Comparison of ENCODE assay signal across 22 mouse cellular contexts in the genomic region with DNA sequence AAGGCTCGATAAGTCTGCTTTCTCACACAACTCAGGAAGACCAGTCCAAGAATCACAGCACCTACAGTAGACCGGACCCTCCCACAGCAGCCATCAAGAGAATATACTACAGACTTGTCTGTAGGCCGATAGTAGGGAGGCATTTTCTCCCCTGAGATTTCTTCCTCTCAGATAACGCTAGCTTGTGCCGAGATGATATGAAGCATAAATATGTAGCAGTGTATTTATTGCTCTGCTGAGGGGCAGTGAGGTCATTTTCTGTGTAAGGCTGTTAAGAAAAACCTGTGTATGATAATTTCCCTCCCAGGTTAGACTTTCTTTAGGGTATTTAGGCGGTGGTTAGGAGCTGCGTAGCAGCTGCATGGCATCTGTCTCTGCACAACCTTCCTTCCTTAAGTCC. TPM values are rescaled to one million over a fixed set of nuclear protein-coding genes. Genes with fewer than 3 reads are reported as not detected.
"Had no signal": no experiment of that assay in that cellular context is flagged by ENCODE, and none has a peak within 500 bp of the region (broad histone marks: within the 10 kb centered on the region; RNA-seq: fewer than 3 reads in every experiment).

No protein-coding gene starts in this region.

- DNase-seq: lung, adult 2 months; lung, postnatal 10 days; lung, postnatal 4 days; right cerebral cortex, postnatal 25 days; right cerebral cortex, postnatal 4 days; spleen, adult 18-20 months; thymus, adult 18-20 months; thymus, postnatal 14 days; thymus, postnatal 36 days had no signal

- H3K4me3 ChIP-seq: midbrain, embryonic 13.5 days; midbrain, embryonic 15.5 days; neural tube, embryonic 12.5 days had no signal

- H3K9me3 ChIP-seq: midbrain, embryonic 13.5 days; midbrain, embryonic 15.5 days; neural tube, embryonic 12.5 days had no signal

- H3K27ac ChIP-seq: liver, embryonic 14.5 days; midbrain, embryonic 13.5 days; midbrain, embryonic 15.5 days; neural tube, embryonic 12.5 days had no signal

- H3K9ac ChIP-seq: liver, embryonic 14.5 days; midbrain, embryonic 13.5 days; midbrain, embryonic 15.5 days; neural tube, embryonic 12.5 days had no signal

- ATAC-seq: midbrain, embryonic 13.5 days; midbrain, embryonic 15.5 days had no signal

- H3K4me1 ChIP-seq: midbrain, embryonic 13.5 days; midbrain, embryonic 15.5 days; neural tube, embryonic 12.5 days had no signal

- H3K27me3 ChIP-seq: midbrain, embryonic 13.5 days; midbrain, embryonic 15.5 days; neural tube, embryonic 12.5 days had no signal

- H3K4me2 ChIP-seq: midbrain, embryonic 11.5 days; midbrain, embryonic 13.5 days; midbrain, embryonic 15.5 days; neural tube, embryonic 12.5 days had no signal

- H3K36me3 ChIP-seq: midbrain, embryonic 13.5 days; midbrain, embryonic 15.5 days; neural tube, embryonic 12.5 days had no signal

RNA-seq across cellular contexts. Expression of a gene that starts 23.2 kb away (rescaled TPM):
- total RNA-seq: megakaryocyte, adult 5-6 weeks; monocyte, adult 5-6 weeks; neutrophil, adult 5-6 weeks had no signal
- polyA plus RNA-seq: liver, embryonic 14.5 days; liver, embryonic 16.5 days; lung, embryonic 16.5 days; midbrain, embryonic 11.5 days; midbrain, embryonic 13.5 days; midbrain, embryonic 15.5 days; neural tube, embryonic 14.5 days; stomach, embryonic 14.5 days; stomach, embryonic 16.5 days had no signal
